Mouse (Mus musculus): ENCODE data around the gene Zbtb1. TPM values are rescaled to one million over a fixed set of nuclear protein-coding genes. Genes with fewer than 3 reads are reported as not detected.

The Zbtb1 gene
- polyA plus RNA-seq, 1 experiment, result 0.30 TPM

GRCm38 (mm10) chr12:76444862-76445261 is 74.8 kb downstream of the Zbtb1 start:
- Histone ChIP-seq H3K36me3 (ENCODE audit: control insufficient read depth, insufficient read depth, low read length) (no peaks in the 10 kb centered on the region), H3K4me1 (ENCODE audit: control insufficient read depth, insufficient read depth, low read length) (no peaks in the 10 kb centered on the region), H3K27ac (ENCODE audit: control insufficient read depth, insufficient read depth, low read depth, low read length) (no peak overlapping the region), H3K4me3 (ENCODE audit: control insufficient read depth, low read depth, low read length) (no peak overlapping the region), H3K27me3 (ENCODE audit: control insufficient read depth, insufficient read depth, low read length) (no peaks in the 10 kb centered on the region)
- no peak for TF ChIP-seq CTCF (IDR thresholded peaks at IDR 0.05; ENCODE audit: control insufficient read depth, insufficient read depth, insufficient replicate concordance, low read depth, low read length)
- no peak for TF ChIP-seq POLR2A (IDR thresholded peaks at IDR 0.05; ENCODE audit: control insufficient read depth, low read depth, low read length)

DNA sequence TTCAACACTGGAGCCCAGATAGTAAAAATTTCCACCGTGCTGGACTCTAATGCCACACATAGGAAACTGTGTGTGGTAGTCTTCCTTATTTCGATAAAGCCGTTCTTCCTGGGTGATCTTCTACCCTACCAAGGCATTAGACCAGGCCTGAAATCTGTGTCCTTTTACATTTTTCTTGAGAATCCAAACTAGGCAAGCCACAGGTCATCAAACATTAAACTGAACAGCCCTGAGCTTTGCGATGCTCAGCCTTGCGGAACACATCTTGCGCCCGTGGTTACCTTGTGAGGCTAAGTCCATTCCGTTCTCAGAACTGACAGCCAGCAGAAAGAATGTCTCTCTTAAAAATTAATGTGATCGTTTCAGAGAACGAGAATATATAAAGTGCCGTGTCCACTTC is 76.1 kb downstream of the Zbtb1 start:
- no peak for TF ChIP-seq POLR2A (IDR thresholded peaks at IDR 0.05; ENCODE audit: control insufficient read depth, low read depth, low read length)
- no peak for TF ChIP-seq CTCF (IDR thresholded peaks at IDR 0.05; ENCODE audit: control insufficient read depth, insufficient read depth, insufficient replicate concordance, low read depth, low read length)
- Histone ChIP-seq H3K36me3 (ENCODE audit: control insufficient read depth, insufficient read depth, low read length) (no peaks in the 10 kb centered on the region), H3K4me3 (ENCODE audit: control insufficient read depth, low read depth, low read length) (no peak overlapping the region), H3K4me1 (ENCODE audit: control insufficient read depth, insufficient read depth, low read length) (no peaks in the 10 kb centered on the region), H3K27ac (ENCODE audit: control insufficient read depth, insufficient read depth, low read depth, low read length) (no peak overlapping the region), H3K27me3 (ENCODE audit: control insufficient read depth, insufficient read depth, low read length) (no peaks in the 10 kb centered on the region)

Other genes starting within 250 kb of the Zbtb1 start
- gene Esr2, start 193.0 kb upstream of the Zbtb1 start, polyA plus RNA-seq (2012; rRNA removed), result 0.19 and 0.28 TPM in 2 replicates
- 59.9 and 60.2 TPM in 2 replicates for gene Tex21, start 123.5 kb upstream of the Zbtb1 start, polyA plus RNA-seq (2012; rRNA removed)
- gene Mthfd1, start 115.0 kb upstream of the Zbtb1 start, polyA plus RNA-seq (2012; rRNA removed), result 6.1 and 7.5 TPM in 2 replicates
- 0.16 TPM in 2 replicates for gene Akap5, start 45.4 kb upstream of the Zbtb1 start, polyA plus RNA-seq (2012; rRNA removed)
- gene Zbtb25, start 664 bp upstream of the Zbtb1 start, polyA plus RNA-seq (2012; rRNA removed), result 15.7 and 15.8 TPM in 2 replicates
- 758 and 855 TPM in 2 replicates for gene Hspa2, start 33.9 kb downstream of the Zbtb1 start, polyA plus RNA-seq (2012; rRNA removed)
- 70.7 and 80.4 TPM in 2 replicates for gene Ppp1r36, start 47.3 kb downstream of the Zbtb1 start, polyA plus RNA-seq (2012; rRNA removed)
- gene Plekhg3, start 160.6 kb downstream of the Zbtb1 start, polyA plus RNA-seq (2012; rRNA removed), result 2.2 and 2.7 TPM in 2 replicates